Mouse (Mus musculus) lung, postnatal 0 days (tissue): ENCODE data around the gene Dlgap1.

Source experiments
- CTCF ChIP-seq: IDR thresholded peaks from 2 replicates; pipeline ENCODE4 v1.5.1; 2016; ENCODE audit warnings: antibody characterized with exemption, mild to moderate bottlenecking
- EP300 ChIP-seq: IDR thresholded peaks from 2 replicates; pipeline ENCODE4 v1.6.1; 2016; ENCODE audit warnings: antibody characterized with exemption, mild to moderate bottlenecking, control low read depth

DNA sequence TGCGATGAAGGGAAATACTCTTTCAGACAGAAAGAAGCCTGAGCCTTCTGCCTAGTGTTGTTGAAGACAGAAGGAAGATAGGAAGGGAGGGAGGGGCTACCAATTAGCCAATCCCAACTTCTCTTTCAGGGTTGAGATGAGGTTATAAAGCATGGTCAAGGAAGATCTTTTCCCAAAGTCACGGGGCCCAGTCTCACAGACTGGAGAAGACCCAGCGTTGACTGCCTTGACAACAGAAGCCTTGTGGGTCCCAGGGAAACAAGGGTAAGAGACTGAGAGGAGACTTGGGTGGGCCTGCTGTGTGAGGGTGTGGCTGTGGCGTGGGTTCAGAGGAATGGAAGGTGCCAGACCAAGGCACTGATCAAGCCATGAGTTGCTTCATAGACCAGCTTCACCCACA lies 901.7 kb downstream of the Dlgap1 start:
- TF ChIP-seq CTCF (no peak), EP300 (no peak)
